Mouse (Mus musculus) Patski (cell line): ENCODE data around the gene Fam160a2. TPM values are rescaled to one million over a fixed set of nuclear protein-coding genes. Genes with fewer than 3 reads are reported as not detected.

Experiments used
- ATAC-seq: fragments of 100-300 bp; one replicate; pipeline ENCODE4 v1.8.0; 2021
- CTCF ChIA-PET: fragments of 350-600 bp; sonication (Branson Sonifier 250); formaldehyde crosslinking; loops from one replicate; lab custom pipeline; 2022; ENCODE audit warnings: inconsistent platforms; lab: Charles Lee
- POLR2A ChIA-PET: fragments of 350-600 bp; sonication (Branson Sonifier 250); formaldehyde crosslinking; loops from one replicate; lab custom pipeline; 2022; ENCODE audit warnings: antibody characterized with exemption, inconsistent platforms; lab: Charles Lee
- DNase-seq: peaks from one replicate; pipeline ENCODE4 v3.0.0-alpha.2; 2011; ENCODE audit warnings: low read depth, low spot score
- H3K27me3 ChIP-seq: fragments of 371-371 bp; one replicate; pipeline ENCODE4 v1.5.1; 2021
- CTCF ChIP-seq: fragments of 100-300 bp; IDR thresholded peaks from one replicate; pipeline ENCODE4 v1.5.1; 2021
- in situ Hi-C: fragments of 300-500 bp; cut with MboI; formaldehyde crosslinking; loops from 3 replicates; pipeline ENCODE4 v1.11.1; 2018; ENCODE audit warnings: low pct_unique_long_range_greater_than_20kb, mixed read lengths
- polyA plus RNA-seq: library from polyadenylated mRNA; unstranded; gene quantifications from one replicate; pipeline ENCODE4 v1.2.3, GENCODE M21; 2021

Gene Fam160a2
- polyA plus RNA-seq, 1 experiment from 2014 or later = 24.4 TPM

DNA sequence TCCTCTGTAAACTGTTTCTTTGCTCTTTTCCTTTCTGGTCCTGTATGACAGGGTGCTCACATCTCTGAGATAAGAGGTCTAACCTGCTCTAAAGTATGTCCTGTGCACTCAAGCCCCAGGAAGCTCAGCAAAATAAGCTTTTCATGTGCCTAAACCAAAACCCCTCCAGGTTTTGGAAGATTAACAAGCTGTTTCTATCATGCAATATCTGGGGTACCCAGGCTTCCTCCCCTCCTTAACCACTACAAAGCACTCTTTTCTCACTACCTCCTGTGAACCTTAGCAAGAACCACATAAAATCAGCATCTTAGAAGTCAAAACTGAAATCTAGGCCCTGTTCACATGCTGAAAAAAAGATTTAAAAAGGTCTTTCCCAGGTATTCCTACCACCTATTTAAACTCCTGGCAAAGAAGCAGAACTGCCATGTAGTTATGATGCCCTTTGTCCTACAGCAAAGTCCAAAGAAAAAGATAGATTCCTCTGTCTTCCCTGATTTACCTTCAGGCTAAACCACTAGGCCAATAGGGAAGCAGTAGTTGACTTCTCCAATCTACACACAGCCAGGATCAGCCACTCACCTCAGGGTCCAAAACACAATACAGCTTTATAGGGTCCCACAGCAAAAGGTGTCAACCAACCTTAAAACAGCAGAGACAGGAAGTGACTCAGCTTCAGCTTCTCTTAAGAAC is 4.6 kb downstream of the Fam160a2 start:
- ATAC-seq (no peak), DNase-seq (no peak)
- CTCF ChIA-PET = interaction anchor here (2.3 kb wide), 1 partner anchor 10 kb away, joined by 6 read pairs; no protein-coding TSS in a partner anchor
- H3K27me3 ChIP-seq = no peaks in the 10 kb centered on the region
- TF ChIP-seq CTCF = no peak
- in situ Hi-C loops = loop anchor here (10.0 to 25.0 kb wide), 2 partner anchors 242 to 340 kb away; partner anchors contain the start of genes Arfip2, Gm45799, Ilk and Rrp8
- POLR2A ChIA-PET = no interaction called here

DNA sequence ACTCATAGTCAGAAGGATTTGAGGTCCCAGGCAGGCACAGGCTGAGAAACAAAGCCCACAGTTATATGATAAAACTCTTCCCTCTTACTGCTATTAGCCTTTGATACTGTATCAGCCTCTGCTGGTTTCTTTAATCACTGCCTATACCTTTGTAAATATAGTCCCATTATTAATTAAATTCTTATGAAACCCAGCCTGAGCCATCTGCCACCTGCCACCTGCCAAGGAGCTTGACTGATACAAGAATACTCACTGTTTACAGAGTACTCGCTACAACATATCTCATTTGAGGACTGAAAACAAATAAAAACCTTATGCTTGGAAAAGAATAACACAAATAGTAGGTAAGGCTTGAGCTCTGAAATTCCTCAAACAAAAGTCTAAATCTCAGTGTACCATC is 5.2 kb downstream of the Fam160a2 start:
- no peak for ATAC-seq
- ChIA-PET POLR2A (no interaction called here), CTCF (interaction anchor here (2.3 kb wide), 1 partner anchor 9 kb away, joined by 6 read pairs; no protein-coding TSS in a partner anchor)
- in situ Hi-C loops = loop anchor here (10.0 to 25.0 kb wide), 2 partner anchors 243 to 340 kb away; partner anchors contain the start of genes Arfip2, Gm45799, Ilk and Rrp8
- no peak for DNase-seq
- no peak for TF ChIP-seq CTCF
- no peaks in the 10 kb centered on the region for H3K27me3 ChIP-seq

DNA sequence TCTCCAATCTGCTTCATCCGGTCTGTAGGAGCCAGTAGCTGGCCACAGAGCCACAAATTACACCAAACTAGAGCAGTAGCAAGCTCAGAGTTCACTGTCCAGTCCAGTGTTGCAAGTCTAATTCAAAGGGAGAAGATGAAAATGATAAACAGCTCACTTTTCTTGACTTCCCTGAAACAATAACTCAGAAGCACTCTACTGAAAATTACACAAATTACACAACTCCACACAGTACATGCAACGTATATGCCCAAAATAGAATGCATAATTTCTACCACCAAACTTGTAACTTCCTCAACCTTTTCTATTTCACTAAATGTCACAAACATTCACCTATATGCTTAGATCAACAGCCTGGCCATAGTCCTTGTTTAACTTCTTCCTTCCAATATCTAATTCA is 9.6 kb downstream of the Fam160a2 start:
- POLR2A ChIA-PET = no interaction called here
- in situ Hi-C loops = loop anchor here (10.0 to 25.0 kb wide), 2 partner anchors 247 to 345 kb away; partner anchors contain the start of genes Arfip2, Gm45799, Ilk and Rrp8
- CTCF ChIA-PET = interaction anchor here (0.9 to 1.4 kb wide), 4 partner anchors 8 to 21 kb away, joined by 3 to 4 read pairs (median 3); no protein-coding TSS in a partner anchor
- H3K27me3 ChIP-seq = no peaks in the 10 kb centered on the region
- no peak for TF ChIP-seq CTCF
- ATAC-seq (no peak), DNase-seq (no peak)

DNA sequence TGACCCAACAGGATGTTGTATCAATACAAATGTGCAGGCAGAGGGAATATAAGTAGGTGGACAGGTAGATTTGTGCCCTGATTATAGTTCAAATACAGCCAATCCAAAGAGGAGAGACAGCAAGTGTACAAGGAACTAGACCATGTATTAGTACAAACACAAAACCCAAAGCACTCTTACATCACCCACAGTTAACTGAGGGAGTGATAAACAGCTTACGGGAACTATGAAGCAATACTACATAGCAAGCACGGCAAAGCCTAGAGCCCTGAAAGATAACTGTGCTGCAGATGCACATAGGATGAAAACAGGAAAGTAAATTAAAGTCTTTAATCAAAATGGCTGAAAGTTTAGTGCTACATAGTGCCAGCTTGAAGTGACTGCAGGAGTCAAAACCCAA is 12.2 kb downstream of the Fam160a2 start:
- CTCF ChIA-PET = no interaction called here
- TF ChIP-seq CTCF = no peak
- no peak for ATAC-seq
- H3K27me3 ChIP-seq = no peaks in the 10 kb centered on the region
- in situ Hi-C loops = loop anchor here (25.0 kb wide), 1 partner anchor 250 kb away; the partner anchor contains the start of genes Arfip2, Gm45799, Timm10b and Trim3
- POLR2A ChIA-PET = no interaction called here
- DNase-seq = no peak

DNA sequence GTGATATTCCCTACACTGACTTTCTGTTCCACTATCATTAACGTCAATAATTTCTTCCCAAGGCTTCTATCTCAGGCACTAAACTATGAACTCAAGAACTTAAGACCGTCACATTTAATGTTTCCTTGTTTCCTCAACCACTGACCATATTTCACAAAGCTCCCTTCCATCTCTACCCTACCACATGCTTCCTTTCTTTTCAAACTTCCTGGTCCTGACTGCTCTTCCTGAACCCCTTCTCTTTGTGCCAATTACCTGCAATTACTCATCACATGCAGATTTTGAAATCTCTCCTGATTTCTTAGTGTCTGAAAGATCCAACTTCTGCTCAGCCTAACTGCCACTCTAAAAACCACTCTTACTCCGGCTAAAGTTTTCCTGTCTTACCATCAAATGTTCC is 19.5 kb downstream of the Fam160a2 start:
- CTCF ChIA-PET = interaction anchor here (1.3 kb wide), 1 partner anchor 10 kb away, joined by 3 read pairs; no protein-coding TSS in a partner anchor
- POLR2A ChIA-PET = no interaction called here
- no peak for DNase-seq
- in situ Hi-C loops = loop anchor here (25.0 kb wide), 1 partner anchor 257 kb away; the partner anchor contains the start of genes Arfip2, Gm45799, Timm10b and Trim3
- no peak for ATAC-seq
- no peaks in the 10 kb centered on the region for H3K27me3 ChIP-seq
- TF ChIP-seq CTCF = no peak

DNA sequence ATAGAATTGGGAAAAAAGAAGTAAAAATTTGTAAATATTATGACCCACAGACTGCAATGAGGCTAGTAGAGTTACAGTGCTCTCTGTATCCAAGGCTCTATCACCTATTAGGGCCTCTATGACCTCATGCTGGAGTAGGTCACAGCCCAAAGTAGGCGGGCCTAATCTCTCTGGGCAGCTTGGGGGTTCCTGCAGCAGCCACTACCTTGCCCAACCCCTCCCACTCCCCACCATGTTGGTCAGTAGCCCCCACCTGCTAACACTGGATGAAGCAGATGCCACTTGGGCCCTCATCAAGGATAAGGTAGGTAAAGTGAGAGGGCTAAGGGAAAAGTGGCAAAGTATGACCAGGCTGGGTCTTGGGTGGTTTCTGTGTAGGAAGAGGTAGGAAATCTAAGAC is 25.0 kb downstream of the Fam160a2 start, which contains the start of gene Gm5901:
Gm5901 (plus strand) TSS at position 173 of the 400 bp plus-strand sequence.
- ATAC-seq = no peak
- in situ Hi-C loops = loop anchor here (25.0 kb wide), 1 partner anchor 262 kb away; the partner anchor contains the start of genes Arfip2, Gm45799, Timm10b and Trim3
- no peak for DNase-seq
- CTCF ChIA-PET = no interaction called here
- POLR2A ChIA-PET = no interaction called here
- TF ChIP-seq CTCF = no peak
- H3K27me3 ChIP-seq = no peaks in the 10 kb centered on the region

DNA sequence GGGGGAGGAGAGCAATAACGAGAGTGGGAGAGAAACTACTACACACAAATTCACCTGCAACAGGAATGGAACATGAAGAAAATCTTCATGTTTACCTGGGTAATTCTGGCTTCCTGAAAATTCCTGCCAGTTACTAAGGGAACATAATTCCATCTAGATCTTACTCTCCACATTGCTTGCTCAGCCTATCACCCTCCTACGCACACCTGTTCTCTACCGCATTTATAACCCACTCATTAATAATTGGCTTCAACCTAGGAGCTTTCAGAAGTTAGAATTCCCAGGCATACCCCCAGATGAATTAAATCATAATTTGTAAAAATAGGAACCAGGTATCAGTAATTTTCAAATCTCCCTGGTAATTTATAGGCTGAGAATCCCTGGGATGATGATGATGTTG is 25.9 kb downstream of the Fam160a2 start:
- no peaks in the 10 kb centered on the region for H3K27me3 ChIP-seq
- CTCF ChIA-PET = no interaction called here
- POLR2A ChIA-PET = no interaction called here
- in situ Hi-C loops = no loop called here
- no peak for DNase-seq
- no peak for ATAC-seq
- TF ChIP-seq CTCF = no peak

DNA sequence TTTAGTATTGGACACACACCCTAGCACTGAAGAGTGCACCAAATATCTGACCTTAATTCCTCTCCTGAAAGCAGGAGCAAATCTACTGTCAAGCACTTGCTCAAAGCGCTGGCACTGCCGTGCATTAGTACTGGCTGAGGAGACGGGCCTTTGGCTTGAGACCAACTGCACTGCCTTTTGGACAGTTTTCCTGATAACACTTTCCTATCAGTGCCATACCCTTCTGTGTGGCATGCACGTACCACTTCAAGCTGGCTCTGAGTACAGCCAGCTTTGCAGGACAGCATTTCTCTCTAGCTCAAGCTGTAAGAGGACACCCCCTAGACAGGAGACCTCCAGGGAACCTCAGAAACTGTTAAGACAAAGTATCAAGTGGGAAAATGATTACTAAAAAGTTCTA is 26.3 kb downstream of the Fam160a2 start:
- ChIA-PET POLR2A (no interaction called here), CTCF (no interaction called here)
- no peaks in the 10 kb centered on the region for H3K27me3 ChIP-seq
- in situ Hi-C loops = no loop called here
- no peak for ATAC-seq
- DNase-seq = no peak
- TF ChIP-seq CTCF = no peak

DNA sequence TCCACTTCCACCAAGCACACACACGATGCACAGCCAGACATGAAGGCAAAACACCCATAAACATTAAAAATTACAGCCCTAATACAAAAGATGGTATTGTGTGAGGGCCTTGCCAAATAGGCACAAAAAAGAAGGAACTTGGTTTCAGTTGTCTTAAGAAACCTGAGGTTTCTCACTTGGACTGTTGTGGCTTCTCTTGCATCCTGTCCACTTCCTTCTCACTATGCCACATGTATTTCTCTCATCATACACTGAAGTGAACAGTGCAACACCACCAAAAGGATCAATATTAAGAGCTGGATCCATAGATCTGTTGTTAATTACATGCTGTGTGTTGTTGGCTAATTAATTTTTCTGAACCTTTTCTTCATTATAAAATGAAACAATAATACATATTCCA is 26.9 kb downstream of the Fam160a2 start:
- in situ Hi-C loops = no loop called here
- CTCF ChIA-PET = no interaction called here
- DNase-seq (no peak), ATAC-seq (no peak)
- POLR2A ChIA-PET = no interaction called here
- no peak for TF ChIP-seq CTCF
- no peaks in the 10 kb centered on the region for H3K27me3 ChIP-seq

DNA sequence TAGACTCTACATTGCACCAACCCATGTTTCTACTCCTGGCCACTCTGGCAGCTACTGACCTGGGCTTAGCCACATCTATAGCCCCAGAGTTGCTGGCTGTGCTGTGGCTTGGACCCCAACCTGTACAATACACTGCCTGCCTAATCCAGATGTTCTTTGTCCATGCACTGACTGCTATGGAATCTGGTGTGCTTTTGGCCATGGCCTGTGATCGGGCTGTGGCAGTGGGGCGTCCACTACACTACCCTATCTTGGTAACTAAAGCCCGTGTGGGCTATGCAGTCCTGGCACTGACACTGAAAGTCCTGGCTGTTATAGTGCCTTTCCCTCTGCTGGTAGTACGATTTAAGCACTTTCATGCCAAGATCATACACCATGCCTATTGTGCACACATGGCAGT is 31.3 kb downstream of the Fam160a2 start:
- TF ChIP-seq CTCF = no peak
- H3K27me3 ChIP-seq = no peaks in the 10 kb centered on the region
- DNase-seq = no peak
- in situ Hi-C loops = no loop called here
- ChIA-PET CTCF (no interaction called here), POLR2A (no interaction called here)
- no peak for ATAC-seq

DNA sequence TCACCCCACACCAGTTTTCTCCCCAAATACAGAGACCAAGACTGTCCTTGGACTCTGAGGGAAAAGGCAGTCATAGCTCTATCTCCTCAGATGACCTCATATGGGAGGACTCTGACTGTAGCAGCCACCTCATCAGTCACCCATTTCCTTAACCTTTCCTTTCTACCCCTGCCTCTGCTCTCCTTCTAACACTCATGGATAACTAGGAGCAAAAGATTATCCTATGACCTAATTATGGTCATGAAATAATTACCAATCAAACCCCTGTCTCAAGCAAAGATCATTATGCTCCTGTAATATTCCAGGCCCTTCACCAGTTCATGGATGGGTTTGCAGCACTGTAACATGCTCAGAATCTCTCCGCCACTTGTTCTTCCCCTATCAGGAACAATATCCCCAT is 31.9 kb downstream of the Fam160a2 start, which contains the start of gene Olfr692:
Olfr692 (plus strand) TSS at position 301 of the 400 bp plus-strand sequence.
- in situ Hi-C loops = no loop called here
- no peaks in the 10 kb centered on the region for H3K27me3 ChIP-seq
- ChIA-PET POLR2A (no interaction called here), CTCF (no interaction called here)
- ATAC-seq (no peak), DNase-seq (no peak)
- TF ChIP-seq CTCF = no peak
